Mouse (Mus musculus) adrenal gland, adult 10 weeks (tissue): ENCODE measurements around the gene Olfm1. TPM values are rescaled to one million over a fixed set of nuclear protein-coding genes. Genes with fewer than 3 reads are reported as not detected.

Experiments used
- polyA plus RNA-seq: library from polyadenylated mRNA; stranded (reverse); fragments of 350-450 nt; fragmentation: Illumina TruSeq; extraction: RNeasy Lipid Tissue Mini Kit (QIAGEN cat#74804); gene quantifications from one replicate; pipeline ENCODE4 v1.2.3, GENCODE M21; 2014; ENCODE audit warnings: low read depth, low replicate concordance

Olfm1 gene
- 39.2 TPM for polyA plus RNA-seq

DNA sequence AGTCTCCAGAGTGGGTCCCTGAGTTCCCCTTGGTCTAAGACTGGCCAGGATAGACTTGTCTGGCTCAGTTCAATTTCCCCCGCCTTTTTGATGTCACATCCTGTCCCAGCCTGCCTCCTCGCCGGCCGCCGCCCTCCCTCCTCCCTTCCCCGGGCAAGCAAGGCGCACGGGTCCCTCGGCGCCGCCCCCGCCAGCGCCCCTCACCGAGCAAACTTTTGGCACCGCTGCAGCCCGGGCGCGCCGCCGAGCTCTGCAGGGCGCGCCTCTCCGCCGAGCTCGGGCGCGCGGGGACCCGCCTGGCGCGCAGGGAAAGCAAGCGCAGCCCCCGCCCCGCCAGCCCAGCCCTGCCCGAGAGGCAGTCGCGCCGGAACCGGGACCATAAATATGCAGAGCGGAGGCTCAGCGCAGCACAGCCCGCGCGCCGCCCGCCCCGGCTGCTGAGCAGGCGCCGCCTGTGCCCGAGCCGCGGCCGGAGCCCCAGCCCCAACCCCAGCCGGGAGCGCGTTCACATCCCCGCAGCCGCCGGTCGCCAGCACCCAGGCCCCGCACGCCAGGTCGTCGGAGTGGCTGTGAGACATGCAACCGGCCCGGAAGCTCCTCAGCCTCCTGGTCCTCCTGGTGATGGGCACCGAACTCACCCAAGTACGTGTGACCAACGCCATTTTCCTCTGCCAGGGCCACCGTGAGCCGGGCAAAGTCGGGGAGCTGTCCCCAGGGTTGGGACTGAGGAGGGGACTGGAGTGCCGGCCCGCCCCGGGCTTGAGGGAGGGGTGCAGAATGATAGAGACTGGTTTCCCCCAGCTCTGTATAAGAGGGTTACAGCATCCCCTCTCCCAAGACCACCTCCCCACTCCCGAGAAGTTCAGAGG, at the start of gene Olfm1:
Olfm1 (plus strand) TSS at position 172 of the 869 bp plus-strand sequence.

Other genes with a start within 250 kb of the Olfm1 start
- not detected for gene Fcnb, start 108.1 kb upstream of the Olfm1 start, polyA plus RNA-seq